Mouse (Mus musculus): ENCODE measurements around the gene Olfr1501. TPM values are rescaled to one million over a fixed set of nuclear protein-coding genes. Genes with fewer than 3 reads are reported as not detected.

Olfr1501 gene
- not detected for polyA plus RNA-seq (2014; fragmentation: Illumina TruSeq; extraction: RNeasy Lipid Tissue Mini Kit (QIAGEN cat#74804); ENCODE audit: low read depth, low replicate concordance)

DNA sequence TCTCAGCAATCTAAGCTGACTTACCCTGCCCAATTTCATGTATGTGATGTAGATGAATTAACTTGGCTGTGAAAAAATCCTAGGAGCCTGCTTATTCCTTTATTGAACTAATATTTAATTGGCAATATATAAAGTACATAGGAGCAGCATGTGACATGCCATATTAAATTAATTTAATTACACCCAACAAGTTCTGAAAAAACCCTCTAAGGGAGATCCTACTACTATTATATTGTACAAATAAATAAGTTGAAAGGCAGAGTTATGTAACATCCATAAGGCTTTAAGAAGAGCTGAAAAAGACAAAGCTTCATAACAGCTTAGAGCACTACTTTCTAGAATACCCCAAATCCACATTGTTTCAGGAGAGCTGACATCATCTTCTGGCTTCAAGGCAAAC lies at the start of gene Olfr1501:
Gene Olfr1501, minus strand, starts transcription at position 101 of the 400 bp plus-strand sequence.

DNA sequence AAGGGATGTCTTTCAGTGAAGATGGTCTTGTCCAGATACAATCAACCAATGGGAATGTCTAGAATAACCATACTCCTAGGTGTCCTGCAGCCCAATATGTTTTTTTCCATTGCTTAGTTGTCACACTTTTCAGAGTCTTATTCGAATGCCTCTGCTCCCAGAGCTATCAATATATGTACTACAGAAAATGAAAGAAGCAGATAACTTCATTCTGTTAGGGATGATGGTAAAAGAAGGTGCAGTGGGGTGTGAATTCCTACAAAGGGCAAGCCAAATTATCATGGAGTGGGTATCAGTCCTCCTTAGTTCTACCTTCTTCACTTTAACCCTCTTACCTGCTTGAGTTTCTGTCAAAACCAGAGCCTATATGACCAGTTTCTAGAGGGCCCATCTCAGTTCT lies 47.3 kb upstream of the Olfr1501 start, which contains the start of gene Olfr1504:
Gene Olfr1504, minus strand, starts transcription at position 101 of the 400 bp plus-strand sequence.

DNA sequence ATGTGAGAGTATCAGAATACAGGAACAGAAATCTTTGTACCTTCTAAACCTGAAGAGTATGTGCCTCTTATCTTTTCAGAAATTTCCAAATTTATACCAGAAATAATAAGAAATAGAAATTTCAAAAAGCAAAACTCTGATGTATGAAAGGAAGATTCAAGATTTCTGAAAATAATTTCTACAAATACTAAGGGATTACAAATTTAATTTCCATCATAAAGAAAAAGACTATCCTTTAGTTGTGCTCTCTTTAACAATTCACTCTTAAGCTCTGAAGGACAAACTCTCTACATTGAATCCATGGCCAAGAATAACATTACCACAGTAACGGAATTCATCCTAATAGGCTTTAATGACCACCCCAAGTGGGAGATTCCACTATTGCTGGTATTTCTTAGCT lies 11.0 kb upstream of the Olfr1501 start, which contains the start of gene Olfr1502:
Gene Olfr1502, plus strand, starts transcription at position 301 of the 400 bp plus-strand sequence.

DNA sequence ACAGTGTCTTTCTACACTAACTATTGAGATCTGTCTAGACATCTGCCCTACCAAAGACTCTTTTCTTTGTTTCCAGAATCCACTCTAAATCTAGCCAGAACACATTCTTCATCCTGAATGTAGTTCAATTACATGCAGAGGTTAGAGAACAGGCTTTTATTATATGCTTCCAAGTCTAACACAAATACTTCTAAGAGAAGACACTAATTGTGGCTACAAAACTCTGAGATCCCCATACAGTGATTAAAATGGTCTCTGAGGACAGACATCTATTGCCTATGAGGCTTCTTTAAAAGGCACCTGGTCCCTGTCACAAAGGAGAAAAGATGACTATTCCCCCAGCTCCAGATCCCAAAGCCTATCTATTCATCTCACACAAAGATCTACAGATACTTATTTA lies 20.1 kb downstream of the Olfr1501 start, which contains the start of gene Olfr1500:
Gene Olfr1500, minus strand, starts transcription at position 101 of the 400 bp plus-strand sequence.

DNA sequence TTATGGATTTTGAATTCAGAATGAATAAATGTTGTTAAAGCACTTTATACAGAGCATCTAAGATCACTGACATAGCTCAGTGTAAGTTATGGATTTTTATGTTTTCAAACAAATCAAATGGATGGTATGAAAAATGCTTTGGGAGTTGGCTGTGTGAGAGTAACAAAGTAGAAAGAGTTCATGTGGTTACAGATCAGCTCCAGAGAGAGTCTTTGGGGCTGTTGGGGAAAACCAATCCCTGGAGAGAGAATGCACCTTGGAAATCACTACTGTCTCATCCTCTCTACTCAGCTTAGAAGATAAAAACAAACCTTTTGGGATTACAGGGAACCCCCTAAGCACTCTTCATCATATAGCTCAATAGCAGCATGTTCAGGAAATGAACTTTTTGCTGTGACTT lies 31.1 kb downstream of the Olfr1501 start, which contains the start of gene Olfr1499:
Gene Olfr1499, minus strand, starts transcription at position 101 of the 400 bp plus-strand sequence.

DNA sequence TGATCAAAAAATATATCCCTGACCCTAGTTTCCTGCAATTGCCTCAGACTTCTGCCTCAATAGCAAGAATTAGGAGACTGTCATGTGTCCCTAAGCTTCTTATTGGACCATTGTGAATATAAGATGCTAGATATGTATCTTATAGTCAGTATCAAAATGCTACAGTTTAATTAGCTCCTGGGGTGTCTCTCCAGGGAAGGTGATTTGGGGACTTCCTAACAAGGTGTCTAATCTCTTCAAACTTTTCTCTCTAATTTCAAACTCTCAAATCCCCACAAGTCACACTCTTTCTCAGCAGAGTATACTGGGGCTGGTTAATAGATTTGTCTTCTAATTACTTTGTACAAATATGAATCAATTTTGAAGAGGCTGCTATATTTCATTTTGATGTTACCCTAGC lies 52.4 kb downstream of the Olfr1501 start, which contains the start of gene Olfr1497:
Gene Olfr1497, minus strand, starts transcription at position 101 of the 400 bp plus-strand sequence.

Other genes with a start within 250 kb of the Olfr1501 start
- gene Olfr1487, start 233.3 kb downstream of the Olfr1501 start, polyA plus RNA-seq (2014; fragmentation: Illumina TruSeq; extraction: RNeasy Lipid Tissue Mini Kit (QIAGEN cat#74804); ENCODE audit: low read depth, low replicate concordance), result not detected
- not detected for gene Olfr1489, start 219.1 kb downstream of the Olfr1501 start, polyA plus RNA-seq (2014; fragmentation: Illumina TruSeq; extraction: RNeasy Lipid Tissue Mini Kit (QIAGEN cat#74804); ENCODE audit: low read depth, low replicate concordance)
- not detected for gene Olfr1490, start 199.6 kb downstream of the Olfr1501 start, polyA plus RNA-seq (2014; fragmentation: Illumina TruSeq; extraction: RNeasy Lipid Tissue Mini Kit (QIAGEN cat#74804); ENCODE audit: low read depth, low replicate concordance)
- not detected for gene Olfr1491, start 153.4 kb downstream of the Olfr1501 start, polyA plus RNA-seq (2014; fragmentation: Illumina TruSeq; extraction: RNeasy Lipid Tissue Mini Kit (QIAGEN cat#74804); ENCODE audit: low read depth, low replicate concordance)
- gene Olfr1493-ps1, start 127.4 kb downstream of the Olfr1501 start, polyA plus RNA-seq (2014; fragmentation: Illumina TruSeq; extraction: RNeasy Lipid Tissue Mini Kit (QIAGEN cat#74804); ENCODE audit: low read depth, low replicate concordance), result not detected
- not detected for gene Olfr1494, start 111.0 kb downstream of the Olfr1501 start, polyA plus RNA-seq (2014; fragmentation: Illumina TruSeq; extraction: RNeasy Lipid Tissue Mini Kit (QIAGEN cat#74804); ENCODE audit: low read depth, low replicate concordance)
- not detected for gene Olfr1495, start 86.1 kb downstream of the Olfr1501 start, polyA plus RNA-seq (2014; fragmentation: Illumina TruSeq; extraction: RNeasy Lipid Tissue Mini Kit (QIAGEN cat#74804); ENCODE audit: low read depth, low replicate concordance)
- gene Olfr1496, start 72.8 kb downstream of the Olfr1501 start, polyA plus RNA-seq (2014; fragmentation: Illumina TruSeq; extraction: RNeasy Lipid Tissue Mini Kit (QIAGEN cat#74804); ENCODE audit: low read depth, low replicate concordance), result not detected
- not detected for gene Olfr1497, start 52.5 kb downstream of the Olfr1501 start, polyA plus RNA-seq (2014; fragmentation: Illumina TruSeq; extraction: RNeasy Lipid Tissue Mini Kit (QIAGEN cat#74804); ENCODE audit: low read depth, low replicate concordance)
- not detected for gene Olfr1499, start 31.2 kb downstream of the Olfr1501 start, polyA plus RNA-seq (2014; fragmentation: Illumina TruSeq; extraction: RNeasy Lipid Tissue Mini Kit (QIAGEN cat#74804); ENCODE audit: low read depth, low replicate concordance)
- not detected for gene Olfr1500, start 20.2 kb downstream of the Olfr1501 start, polyA plus RNA-seq (2014; fragmentation: Illumina TruSeq; extraction: RNeasy Lipid Tissue Mini Kit (QIAGEN cat#74804); ENCODE audit: low read depth, low replicate concordance)
- not detected for gene Olfr1502, start 11.1 kb upstream of the Olfr1501 start, polyA plus RNA-seq (2014; fragmentation: Illumina TruSeq; extraction: RNeasy Lipid Tissue Mini Kit (QIAGEN cat#74804); ENCODE audit: low read depth, low replicate concordance)
- gene Olfr1504, start 47.2 kb upstream of the Olfr1501 start, polyA plus RNA-seq (2014; fragmentation: Illumina TruSeq; extraction: RNeasy Lipid Tissue Mini Kit (QIAGEN cat#74804); ENCODE audit: low read depth, low replicate concordance), result not detected
- not detected for gene Olfr1505, start 62.8 kb upstream of the Olfr1501 start, polyA plus RNA-seq (2014; fragmentation: Illumina TruSeq; extraction: RNeasy Lipid Tissue Mini Kit (QIAGEN cat#74804); ENCODE audit: low read depth, low replicate concordance)